Mouse (Mus musculus): ENCODE measurements at regions not wholly inside any gene's neighbourhood (a gene's known extent, or its start where the extent isn't known, plus 50 kb on each side); places are given as distances from the start of the nearest gene placed in this dataset.

GRCm38 (mm10) chr16:93272636-93273035 lies 331.2 kb downstream of the Setd4 start:
- no peak for DNase-seq (ENCODE audit: low spot score in 2 of 2)

- no peak for DNase-seq (ENCODE audit: low spot score in 2 of 2)
These were observed 331.7 kb downstream of the Setd4 start for GRCm38 (mm10) chr16:93272146-93272545.

GRCm38 (mm10) chr16:93264061-93264585 lies 339.7 kb downstream of the Setd4 start:
- no peak for DNase-seq (ENCODE audit: low spot score in 2 of 2)

- DNase-seq (ENCODE audit: low spot score in 2 of 2) = no peak
These were observed 340.6 kb downstream of the Setd4 start for GRCm38 (mm10) chr16:93263141-93263815.

GRCm38 (mm10) chr16:93246825-93247224 lies 357.0 kb downstream of the Setd4 start:
- DNase-seq (ENCODE audit: low spot score in 2 of 2) = no peak

GRCm38 (mm10) chr16:93245738-93246137 lies 358.1 kb downstream of the Setd4 start:
- no peak for DNase-seq (ENCODE audit: low spot score in 2 of 2)

- DNase-seq (ENCODE audit: low spot score in 2 of 2) = no peak
These were observed 365.0 kb downstream of the Setd4 start for GRCm38 (mm10) chr16:93238898-93239297.

GRCm38 (mm10) chr16:93238326-93238725 lies 365.5 kb downstream of the Setd4 start:
- no peak for DNase-seq (ENCODE audit: low spot score in 2 of 2)

- DNase-seq (ENCODE audit: low spot score in 2 of 2) = no peak
These were observed 378.2 kb downstream of the Setd4 start for GRCm38 (mm10) chr16:93225644-93226043.

- DNase-seq (ENCODE audit: low spot score in 2 of 2) = no peak
These were observed 378.7 kb downstream of the Setd4 start for GRCm38 (mm10) chr16:93225196-93225595.

GRCm38 (mm10) chr16:93219731-93220130 lies 384.1 kb downstream of the Setd4 start:
- no peak for DNase-seq (ENCODE audit: low spot score in 2 of 2)

GRCm38 (mm10) chr16:93218402-93218801 lies 385.5 kb downstream of the Setd4 start:
- DNase-seq (ENCODE audit: low spot score in 2 of 2) = no peak

- no peak for DNase-seq (ENCODE audit: low spot score in 2 of 2)
These were observed 386.1 kb downstream of the Setd4 start for GRCm38 (mm10) chr16:93217600-93218226.

- no peak for DNase-seq (ENCODE audit: low spot score in 2 of 2)
These were observed 388.2 kb downstream of the Setd4 start for GRCm38 (mm10) chr16:93215630-93216029.

- no peak for DNase-seq (ENCODE audit: low spot score in 2 of 2)
These were observed 387.7 kb upstream of the Runx1 start for GRCm38 (mm10) chr16:93213618-93214017.

GRCm38 (mm10) chr16:93207675-93208074 lies 381.7 kb upstream of the Runx1 start:
- no peak for DNase-seq (ENCODE audit: low spot score in 2 of 2)

- no peak for DNase-seq (ENCODE audit: low spot score in 2 of 2)
These were observed 381.3 kb upstream of the Runx1 start for GRCm38 (mm10) chr16:93207217-93207616.

GRCm38 (mm10) chr16:93206325-93206724 lies 380.4 kb upstream of the Runx1 start:
- DNase-seq (ENCODE audit: low spot score in 2 of 2) = no peak

GRCm38 (mm10) chr16:93204601-93205000 lies 378.7 kb upstream of the Runx1 start:
- no peak for DNase-seq (ENCODE audit: low spot score in 2 of 2)

GRCm38 (mm10) chr16:93202591-93202990 lies 376.6 kb upstream of the Runx1 start:
- no peak for DNase-seq (ENCODE audit: low spot score in 2 of 2)

- DNase-seq (ENCODE audit: low spot score in 2 of 2) = no peak
These were observed 371.4 kb upstream of the Runx1 start for GRCm38 (mm10) chr16:93197300-93197699.

- no peak for DNase-seq (ENCODE audit: low spot score in 2 of 2)
These were observed 368.1 kb upstream of the Runx1 start for GRCm38 (mm10) chr16:93193921-93194481.

- DNase-seq (ENCODE audit: low spot score in 2 of 2) = no peak
These were observed 367.3 kb upstream of the Runx1 start for GRCm38 (mm10) chr16:93193263-93193662.
